Mouse (Mus musculus): ENCODE results near the gene B3gat3. TPM values are rescaled to one million over a fixed set of nuclear protein-coding genes. Genes with fewer than 3 reads are reported as not detected.
"Not testable (repeated sequence)": the region's sequence is repeated elsewhere in the genome, so short reads cannot be mapped to it uniquely, and the experiment has no call there.

The B3gat3 gene
- 17.2 and 26.8 TPM in 2 replicates for total RNA-seq (2017)

GRCm38 (mm10) chr19:8920073-8920736, at the start of gene B3gat3:
Gene B3gat3, plus strand, starts transcription at chr19:8920374.
- ATAC-seq (replicated peaks in 1 of 2; ENCODE audit: insufficient read depth in 1 of 2, low FRiP score in 2 of 2, low TSS enrichment in 1 of 2, low read depth in 1 of 2, poor library complexity in 2 of 2, severe bottlenecking in 2 of 2) = peak; percentile 82 to 83

- not testable (repeated sequence) for ATAC-seq (replicated peaks in 1 of 2; ENCODE audit: insufficient read depth in 1 of 2, low FRiP score in 2 of 2, low TSS enrichment in 1 of 2, low read depth in 1 of 2, poor library complexity in 2 of 2, severe bottlenecking in 2 of 2)
These were observed 49.8 kb upstream of the B3gat3 start for GRCm38 (mm10) chr19:8870381-8870780.

GRCm38 (mm10) chr19:8870838-8871237, 49.3 kb upstream of the B3gat3 start:
- ATAC-seq (replicated peaks in 1 of 2; ENCODE audit: insufficient read depth in 1 of 2, low FRiP score in 2 of 2, low TSS enrichment in 1 of 2, low read depth in 1 of 2, poor library complexity in 2 of 2, severe bottlenecking in 2 of 2) = no peak

- peak; percentile 98 to 100 for ATAC-seq (replicated peaks in 1 of 2; ENCODE audit: insufficient read depth in 1 of 2, low FRiP score in 2 of 2, low TSS enrichment in 1 of 2, low read depth in 1 of 2, poor library complexity in 2 of 2, severe bottlenecking in 2 of 2)
These were observed 48.6 kb upstream of the B3gat3 start, which contains the start of gene Ubxn1 for GRCm38 (mm10) chr19:8871267-8872186. Gene Ubxn1, plus strand, starts transcription at chr19:8871496.

GRCm38 (mm10) chr19:8872266-8872840, 47.8 kb upstream of the B3gat3 start:
- ATAC-seq (replicated peaks in 1 of 2; ENCODE audit: insufficient read depth in 1 of 2, low FRiP score in 2 of 2, low TSS enrichment in 1 of 2, low read depth in 1 of 2, poor library complexity in 2 of 2, severe bottlenecking in 2 of 2) = no peak

- ATAC-seq (replicated peaks in 1 of 2; ENCODE audit: insufficient read depth in 1 of 2, low FRiP score in 2 of 2, low TSS enrichment in 1 of 2, low read depth in 1 of 2, poor library complexity in 2 of 2, severe bottlenecking in 2 of 2) = no peak
These were observed 45.1 kb upstream of the B3gat3 start for GRCm38 (mm10) chr19:8875031-8875430.

GRCm38 (mm10) chr19:8880311-8881033, 39.7 kb upstream of the B3gat3 start, which contains the start of gene Uqcc3:
Gene Uqcc3, minus strand, starts transcription at chr19:8880923.
- ATAC-seq (replicated peaks in 1 of 2; ENCODE audit: insufficient read depth in 1 of 2, low FRiP score in 2 of 2, low TSS enrichment in 1 of 2, low read depth in 1 of 2, poor library complexity in 2 of 2, severe bottlenecking in 2 of 2) = peak; percentile 99

GRCm38 (mm10) chr19:8881034-8881392, 39.2 kb upstream of the B3gat3 start:
- peak; percentile 19 to 28; a peak in 1 of 4 replicates for ATAC-seq (replicated peaks in 1 of 2; ENCODE audit: insufficient read depth in 1 of 2, low FRiP score in 2 of 2, low TSS enrichment in 1 of 2, low read depth in 1 of 2, poor library complexity in 2 of 2, severe bottlenecking in 2 of 2)

GRCm38 (mm10) chr19:8883616-8884015, 36.6 kb upstream of the B3gat3 start, which contains the start of the genes Lbhd1 and Gm49403:
Gene Lbhd1, plus strand, starts transcription at chr19:8883732.
Gene Gm49403, plus strand, starts transcription at chr19:8883930.
- no peak for ATAC-seq (replicated peaks in 1 of 2; ENCODE audit: insufficient read depth in 1 of 2, low FRiP score in 2 of 2, low TSS enrichment in 1 of 2, low read depth in 1 of 2, poor library complexity in 2 of 2, severe bottlenecking in 2 of 2)

GRCm38 (mm10) chr19:8886916-8887584, 33.1 kb upstream of the B3gat3 start:
- no peak for ATAC-seq (replicated peaks in 1 of 2; ENCODE audit: insufficient read depth in 1 of 2, low FRiP score in 2 of 2, low TSS enrichment in 1 of 2, low read depth in 1 of 2, poor library complexity in 2 of 2, severe bottlenecking in 2 of 2)

- no peak for ATAC-seq (replicated peaks in 1 of 2; ENCODE audit: insufficient read depth in 1 of 2, low FRiP score in 2 of 2, low TSS enrichment in 1 of 2, low read depth in 1 of 2, poor library complexity in 2 of 2, severe bottlenecking in 2 of 2)
These were observed 32.4 kb upstream of the B3gat3 start for GRCm38 (mm10) chr19:8887585-8888463.

GRCm38 (mm10) chr19:8888511-8889385, 31.4 kb upstream of the B3gat3 start, which contains the start of the genes 1810009A15Rik and Gm49416:
Gene 1810009A15Rik, plus strand, starts transcription at chr19:8888853.
Gene Gm49416, plus strand, starts transcription at chr19:8888926.
- ATAC-seq (replicated peaks in 1 of 2; ENCODE audit: insufficient read depth in 1 of 2, low FRiP score in 2 of 2, low TSS enrichment in 1 of 2, low read depth in 1 of 2, poor library complexity in 2 of 2, severe bottlenecking in 2 of 2) = peak; percentile 96 to 97

GRCm38 (mm10) chr19:8892829-8893766, 27.1 kb upstream of the B3gat3 start, which contains the start of gene Ints5:
Gene Ints5, plus strand, starts transcription at chr19:8893005.
- peak; percentile 33 to 50 for ATAC-seq (replicated peaks in 1 of 2; ENCODE audit: insufficient read depth in 1 of 2, low FRiP score in 2 of 2, low TSS enrichment in 1 of 2, low read depth in 1 of 2, poor library complexity in 2 of 2, severe bottlenecking in 2 of 2)

- ATAC-seq (replicated peaks in 1 of 2; ENCODE audit: insufficient read depth in 1 of 2, low FRiP score in 2 of 2, low TSS enrichment in 1 of 2, low read depth in 1 of 2, poor library complexity in 2 of 2, severe bottlenecking in 2 of 2) = no peak
These were observed 24.7 kb upstream of the B3gat3 start for GRCm38 (mm10) chr19:8895397-8895960.

Measured in hematopoietic stem cell, adult 5-6 weeks (primary cell).